Mouse (Mus musculus): Measurements from ENCODE around the gene Kif19a.
A peak's percentile ranks its signal among the peaks of the same experiment; 100 is the strongest.

The Kif19a gene

DNA sequence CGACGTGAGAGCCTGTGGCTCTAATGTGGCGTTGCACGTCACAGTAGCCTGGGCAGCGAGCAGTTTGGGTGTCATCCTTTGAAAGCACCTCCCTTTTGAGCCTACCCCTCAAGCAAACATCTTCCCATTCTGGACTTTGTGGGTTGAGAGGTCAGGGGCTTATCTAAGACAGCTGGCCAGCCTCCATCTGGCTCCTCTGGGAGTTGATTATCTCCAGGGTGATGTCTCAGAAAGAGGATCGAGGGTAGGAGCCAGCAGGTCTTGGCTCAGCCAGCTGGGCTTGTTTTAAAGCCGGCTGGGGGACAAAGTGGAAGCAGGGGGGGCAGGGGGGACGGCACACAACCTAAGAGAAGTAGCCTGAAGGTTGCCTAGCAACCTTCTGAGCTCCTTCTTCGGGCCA, 14.9 kb downstream of the Kif19a start:
- no peak for DNase-seq (ENCODE audit: low spot score in 2 of 2)

DNA sequence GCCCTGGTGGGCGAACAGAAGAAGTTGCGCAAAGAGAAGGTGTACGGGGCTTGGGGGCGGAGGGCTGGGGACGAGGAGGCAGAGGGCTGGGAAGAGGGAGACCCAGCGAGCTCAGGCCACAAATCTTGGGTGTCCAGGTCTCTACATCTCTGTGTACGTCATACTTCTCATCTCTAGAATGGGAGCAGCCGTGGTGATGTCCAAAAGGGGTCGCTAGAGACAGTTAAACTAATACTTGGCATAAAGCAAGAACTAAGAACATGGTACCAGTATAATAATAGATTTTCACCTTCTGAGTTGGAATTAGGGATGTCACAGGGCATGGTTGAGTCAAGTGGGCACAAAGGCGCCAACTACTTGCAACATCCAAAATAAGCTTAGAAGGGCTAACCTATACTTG, 20.7 kb downstream of the Kif19a start:
- no peak for DNase-seq (ENCODE audit: low spot score in 2 of 2)

DNA sequence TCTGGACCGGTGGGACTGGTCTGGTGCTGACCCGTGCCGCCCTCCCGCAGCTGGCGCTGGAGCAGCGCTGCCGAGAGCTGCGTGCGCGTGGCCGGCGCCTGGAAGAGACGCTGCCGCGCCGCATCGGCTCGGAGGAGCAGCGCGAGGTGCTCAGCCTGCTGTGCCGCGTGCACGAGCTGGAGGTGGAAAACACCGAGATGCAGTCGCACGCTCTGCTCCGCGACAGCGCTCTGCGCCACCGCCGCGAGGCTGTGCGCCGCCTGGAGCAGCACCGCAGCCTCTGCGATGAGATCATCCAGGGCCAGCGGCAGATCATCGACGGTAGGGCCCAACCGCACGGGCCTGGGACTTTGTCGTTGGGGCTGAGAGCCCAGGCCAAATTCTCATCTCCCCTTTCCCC, 21.1 kb downstream of the Kif19a start:
- no peak for DNase-seq (ENCODE audit: low spot score in 2 of 2)

DNA sequence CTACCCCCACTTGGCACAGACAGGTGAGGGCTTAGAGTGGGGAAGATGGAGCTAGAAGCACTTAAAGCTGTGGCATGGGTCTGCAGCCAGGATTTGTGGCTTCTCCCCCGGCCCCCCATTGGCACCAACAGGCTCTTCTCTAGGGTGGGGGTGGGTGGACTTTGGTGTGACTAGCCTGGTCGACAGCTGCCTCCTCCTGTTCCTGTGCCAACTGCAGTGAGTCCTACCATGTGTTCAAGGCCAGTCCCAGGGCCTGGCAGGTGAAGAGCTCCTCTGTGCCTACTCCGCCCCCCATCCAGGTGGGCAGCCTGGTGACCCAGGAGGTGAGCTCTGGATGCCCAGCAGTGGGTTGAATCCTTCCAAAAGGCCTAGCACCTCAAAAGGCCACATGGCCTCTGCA, 22.4 kb downstream of the Kif19a start:
- DNase-seq (ENCODE audit: low spot score in 2 of 2): no peak

DNA sequence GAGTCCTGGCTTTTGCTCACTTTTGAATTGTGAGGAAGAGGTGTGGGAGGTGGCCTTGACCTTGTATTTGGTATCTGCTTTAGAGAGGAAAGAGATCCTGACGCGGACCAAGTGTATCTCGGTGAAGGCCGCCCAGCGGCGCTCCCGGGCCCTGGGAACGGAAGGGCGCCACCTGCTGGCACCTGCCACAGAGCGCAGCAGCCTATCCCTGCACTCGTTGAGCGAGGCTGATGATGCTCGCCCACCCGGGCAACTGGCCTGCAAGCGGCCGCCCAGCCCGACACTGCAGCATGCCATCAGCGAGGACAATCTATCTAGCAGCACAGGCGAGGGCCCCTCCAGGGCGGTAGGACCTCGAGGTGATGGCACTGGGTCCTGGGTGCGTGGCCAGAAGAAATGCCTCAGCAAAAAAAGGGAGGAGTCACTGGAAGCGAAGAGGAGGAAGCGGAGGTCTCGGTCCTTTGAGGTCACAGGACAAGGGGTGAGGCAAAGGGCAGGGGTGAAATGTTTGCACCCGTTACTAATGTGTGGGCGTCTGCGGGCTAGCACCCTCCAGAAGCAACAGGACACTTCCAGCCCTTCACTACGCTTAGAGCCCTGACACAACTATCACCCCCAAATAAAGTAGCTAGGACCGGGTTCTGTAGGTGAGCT, 24.0 kb downstream of the Kif19a start:
- peak; percentile 62 to 85 for DNase-seq (ENCODE audit: low spot score in 2 of 2)

DNA sequence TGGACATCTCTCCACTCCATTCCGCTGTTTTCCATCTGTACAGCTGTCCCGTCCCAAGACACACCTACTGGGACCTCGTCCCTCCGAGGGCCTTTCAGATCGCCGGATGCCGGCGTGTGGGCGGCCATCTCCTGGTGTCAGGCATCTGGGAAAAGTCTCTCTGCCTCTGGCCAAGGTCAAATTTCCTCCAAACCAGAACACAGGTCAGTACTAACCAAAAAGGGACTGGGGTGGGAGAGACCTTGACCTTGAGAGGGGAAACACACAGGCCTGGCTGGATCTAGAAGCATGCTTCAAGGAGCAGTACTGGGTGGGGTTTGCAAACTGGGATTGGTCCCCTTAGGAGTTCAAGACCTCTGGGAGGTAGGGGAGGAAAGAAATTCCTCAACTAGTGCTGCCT, 24.5 kb downstream of the Kif19a start:
- no peak for DNase-seq (ENCODE audit: low spot score in 2 of 2)

DNA sequence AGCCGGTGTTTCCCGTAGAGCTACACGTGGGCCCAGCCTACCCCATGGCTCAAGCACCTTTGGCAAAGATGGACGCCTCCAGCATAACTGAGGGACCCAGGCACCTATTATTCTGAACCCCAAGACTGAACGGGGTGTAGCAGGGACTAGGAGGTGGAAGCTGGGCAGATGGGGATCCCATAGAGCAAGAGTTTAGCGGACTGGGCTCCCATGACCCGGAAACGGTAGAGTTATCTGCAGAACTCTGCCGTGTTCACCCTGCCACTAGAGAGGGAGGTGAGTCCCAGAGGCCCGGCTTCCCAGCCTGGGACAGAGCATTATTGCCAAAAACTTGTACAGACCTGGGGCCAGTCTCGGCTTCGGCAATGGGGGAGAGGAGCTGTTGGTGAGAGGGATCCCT, 25.0 kb downstream of the Kif19a start:
- DNase-seq (ENCODE audit: low spot score in 2 of 2): no peak

DNA sequence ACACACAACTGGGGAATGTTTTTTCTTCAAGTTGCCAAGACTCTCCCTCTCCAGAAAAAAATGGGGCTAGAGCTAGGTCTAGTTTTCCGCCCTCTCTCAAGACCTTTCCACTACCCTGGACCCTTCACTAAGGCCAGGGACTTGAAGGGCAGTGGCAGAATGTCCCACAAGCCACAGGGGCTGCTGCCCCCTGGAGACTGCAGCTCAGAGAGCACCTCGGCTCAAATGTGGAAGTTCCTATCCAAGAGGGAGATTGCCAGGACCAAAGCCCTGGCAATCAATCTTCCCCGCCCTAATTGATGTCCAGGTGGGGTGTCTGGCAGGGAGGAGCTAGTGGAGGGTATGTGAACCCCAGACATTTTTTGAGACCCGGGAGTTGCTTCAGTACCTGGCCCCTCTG, 25.7 kb downstream of the Kif19a start:
- DNase-seq (ENCODE audit: low spot score in 2 of 2): no peak

DNA sequence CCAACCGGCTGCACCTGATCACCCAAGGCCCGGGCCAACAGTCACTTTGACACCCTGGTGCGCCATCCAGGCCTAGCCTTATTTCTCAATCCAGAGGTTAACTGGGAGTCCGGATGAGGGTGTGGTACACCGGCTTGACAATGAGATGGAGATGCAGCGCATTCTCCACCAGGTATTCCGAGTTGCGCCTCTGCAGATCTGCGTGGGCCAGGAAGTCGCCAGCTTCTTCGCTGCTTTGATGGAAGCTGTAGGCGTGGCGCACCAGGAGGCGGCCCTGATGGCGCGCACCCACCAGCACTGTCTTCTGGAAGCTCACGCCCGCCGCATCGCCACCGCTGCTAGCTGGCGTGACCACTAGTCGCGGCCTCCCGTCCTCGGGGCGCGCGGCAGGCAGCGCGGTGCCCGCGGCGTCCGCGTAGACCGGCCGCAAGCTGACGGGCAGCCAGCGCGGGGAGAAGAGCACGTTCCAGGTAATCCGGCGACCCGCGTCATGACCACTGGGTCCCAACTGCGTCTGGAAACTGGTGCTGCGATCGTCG, 26.2 kb downstream of the Kif19a start:
- no peak for DNase-seq (ENCODE audit: low spot score in 2 of 2)

DNA sequence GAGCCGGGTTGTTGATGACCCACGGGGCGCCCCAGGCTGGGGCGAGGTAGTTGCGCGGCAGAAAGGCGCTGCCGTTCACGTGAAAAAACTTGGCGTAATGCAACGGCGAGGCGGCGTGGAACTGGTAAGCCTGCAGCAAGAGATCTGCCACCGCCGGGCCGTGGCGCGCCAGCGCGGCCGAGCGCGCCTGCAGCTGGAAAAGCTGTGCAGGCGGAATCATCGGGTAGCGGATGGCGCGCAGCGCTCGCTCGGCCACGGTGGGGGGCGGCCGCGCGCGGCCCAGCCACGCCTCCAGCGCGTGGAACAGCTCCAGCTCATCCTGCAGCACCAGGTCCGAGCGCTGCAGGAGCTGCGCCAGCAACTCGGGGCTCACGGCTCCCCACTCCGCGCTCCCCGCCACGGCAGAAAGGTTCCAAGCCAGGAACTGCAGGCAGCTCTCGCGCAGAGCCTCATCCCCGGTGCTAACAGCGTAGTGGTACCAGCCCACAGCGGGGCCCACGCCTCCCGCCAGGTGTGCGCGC, 26.8 kb downstream of the Kif19a start:
- DNase-seq (ENCODE audit: low spot score in 2 of 2): no peak

DNA sequence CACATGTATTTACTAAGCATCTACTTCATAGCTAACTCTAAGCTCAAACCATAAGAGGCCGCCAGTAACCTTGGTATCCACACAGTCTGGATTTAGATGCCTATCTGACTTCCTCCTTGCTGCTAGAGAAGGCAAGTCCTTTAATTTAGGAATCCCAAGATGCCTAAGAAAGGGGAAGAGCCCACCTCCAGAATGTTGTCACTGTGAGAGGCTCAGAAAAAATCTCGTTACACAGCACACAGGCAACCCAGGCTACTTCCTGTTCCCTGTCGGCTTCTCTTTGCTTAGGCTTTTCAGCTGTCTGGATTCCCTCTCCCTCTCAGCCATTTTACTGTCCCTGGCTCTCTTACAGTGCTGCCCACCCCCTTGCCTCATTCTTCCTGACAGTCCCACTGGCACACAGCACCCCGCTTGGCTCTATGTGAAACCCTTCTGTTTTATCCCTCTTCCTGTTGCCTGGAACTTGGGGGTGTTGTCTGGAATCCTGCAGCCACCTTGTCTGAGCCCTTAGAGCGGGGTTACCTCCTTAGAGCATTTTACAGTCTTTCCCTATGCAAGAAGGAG, 27.8 kb downstream of the Kif19a start:
- no peak for DNase-seq (ENCODE audit: low spot score in 2 of 2)

DNA sequence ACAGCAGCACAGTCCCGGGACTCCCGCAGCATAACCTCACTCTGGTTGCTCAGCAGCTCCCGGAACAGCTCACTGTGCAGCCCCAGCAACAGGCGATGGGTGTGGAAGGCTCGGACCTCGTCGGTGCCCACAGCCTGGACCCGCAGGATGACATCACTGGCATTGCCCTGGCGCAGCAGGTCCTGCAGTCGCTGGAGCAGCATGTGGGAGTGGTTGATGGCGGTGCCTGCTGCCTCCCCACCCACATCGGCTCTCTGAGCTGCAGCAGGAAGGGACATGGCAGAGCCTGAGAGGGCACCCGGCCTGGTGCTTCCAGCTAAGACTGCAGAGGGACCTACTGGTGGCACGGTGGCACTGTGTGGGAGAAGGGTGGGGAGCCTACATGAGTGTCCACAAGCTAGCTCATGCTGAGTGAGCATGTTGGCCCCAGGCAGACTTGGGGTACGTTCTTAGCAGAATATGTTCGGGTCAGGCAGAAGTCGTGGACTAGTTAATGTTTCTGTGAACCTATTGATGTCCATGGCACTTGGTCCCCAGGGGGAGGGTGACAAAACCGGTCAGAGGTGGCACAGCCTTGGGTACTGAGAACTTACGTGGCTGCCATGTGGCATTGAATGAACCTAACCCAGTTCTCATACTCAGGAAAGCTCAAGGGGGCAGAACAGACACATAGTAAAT, 28.8 kb downstream of the Kif19a start:
- no peak for DNase-seq (ENCODE audit: low spot score in 2 of 2)

DNA sequence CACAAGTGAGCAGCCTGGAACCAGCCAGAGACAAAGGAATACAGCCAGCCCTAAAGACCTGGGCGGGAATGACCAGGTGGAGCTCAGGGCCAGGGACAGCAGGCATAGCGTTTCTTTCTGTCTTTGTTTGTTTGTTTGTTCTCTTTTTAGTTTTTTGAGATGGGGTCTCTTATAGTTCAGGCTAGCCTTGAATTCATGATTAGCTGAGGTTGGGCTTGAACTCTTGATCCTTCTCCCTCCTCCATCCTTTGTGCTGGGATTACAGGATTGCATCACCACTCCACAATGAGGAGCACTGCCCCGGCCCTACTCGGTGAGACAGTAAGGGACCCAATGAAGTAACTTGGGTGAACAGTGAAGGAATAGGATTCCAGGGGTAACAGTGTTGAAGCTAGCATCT, 29.5 kb downstream of the Kif19a start:
- DNase-seq (ENCODE audit: low spot score in 2 of 2): no peak

DNA sequence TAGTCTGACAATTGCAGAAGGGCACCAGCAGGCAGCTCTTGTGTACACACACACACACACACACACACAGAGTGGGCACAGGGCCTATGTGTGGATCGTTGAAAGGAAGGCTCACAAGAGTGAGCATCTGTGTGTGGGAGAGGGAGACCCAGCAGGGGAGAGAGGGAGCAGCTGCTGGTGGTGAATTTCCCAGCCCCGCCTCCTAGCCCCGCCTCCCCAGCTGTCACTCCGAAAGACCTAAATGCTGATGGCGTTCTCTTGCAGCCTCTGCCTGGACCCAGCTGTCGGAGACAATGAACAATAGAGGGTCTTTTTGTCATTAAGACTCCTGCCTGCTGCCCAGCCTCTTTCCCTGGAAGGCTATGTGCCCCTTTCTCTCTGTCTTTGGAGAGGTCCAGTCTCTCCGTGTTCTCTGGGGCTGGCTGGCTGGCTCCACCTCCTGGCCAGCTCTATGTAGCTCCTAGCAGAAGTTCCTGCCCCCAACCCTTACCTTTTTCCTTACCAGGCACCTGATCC, 30.1 kb downstream of the Kif19a start:
- peak in 1 of 2 experiments; percentile 55 for DNase-seq (ENCODE audit: low spot score in 2 of 2)

DNA sequence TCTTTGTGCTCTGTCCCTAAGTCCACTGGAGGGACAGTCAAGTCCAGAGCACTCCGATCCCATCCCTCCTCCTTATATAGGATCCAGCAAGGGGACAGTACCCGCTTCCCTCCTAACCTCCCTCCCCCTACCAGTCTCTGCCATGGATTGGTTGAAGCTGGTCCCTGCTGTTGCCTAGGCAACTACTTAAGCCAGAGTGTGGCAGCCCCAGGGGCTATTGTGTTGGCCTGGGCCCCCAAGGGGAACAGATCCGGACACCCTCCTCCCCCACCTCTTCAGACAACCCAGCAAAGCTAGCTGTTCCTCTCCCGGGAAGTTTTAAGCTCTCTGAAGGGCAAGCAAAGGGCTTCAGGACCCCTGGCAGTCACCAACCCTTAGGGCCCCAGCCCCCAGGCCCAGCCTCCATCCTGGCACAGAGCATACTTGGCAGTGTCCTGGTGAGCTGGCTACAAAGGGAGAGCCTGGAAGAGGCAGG, 30.7 kb downstream of the Kif19a start, which contains the start of gene Btbd17:
Gene Btbd17 (minus strand): TSS at position 98 of the 475 bp plus-strand sequence.
- DNase-seq (ENCODE audit: low spot score in 2 of 2): no peak

DNA sequence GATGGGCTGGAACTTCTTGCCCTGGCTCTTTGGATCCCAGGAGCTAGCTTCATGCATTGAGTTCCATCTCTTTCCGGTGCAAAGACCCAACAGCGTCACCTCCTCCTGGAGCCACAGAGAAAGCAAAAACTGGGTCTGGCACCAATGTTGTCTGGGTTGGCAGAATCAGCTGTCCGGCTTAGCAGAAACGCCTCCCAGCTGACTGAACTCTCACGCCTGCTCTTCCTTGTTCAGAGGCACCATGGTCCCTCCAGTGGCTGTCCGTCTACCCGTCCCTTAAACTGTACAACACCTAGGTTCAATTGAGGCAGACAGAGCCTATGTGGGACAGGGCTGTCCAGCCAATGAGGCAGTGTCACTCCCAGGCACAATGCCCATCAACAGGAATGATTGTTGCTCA, 32.0 kb downstream of the Kif19a start:
- DNase-seq (ENCODE audit: low spot score in 2 of 2): no peak

DNA sequence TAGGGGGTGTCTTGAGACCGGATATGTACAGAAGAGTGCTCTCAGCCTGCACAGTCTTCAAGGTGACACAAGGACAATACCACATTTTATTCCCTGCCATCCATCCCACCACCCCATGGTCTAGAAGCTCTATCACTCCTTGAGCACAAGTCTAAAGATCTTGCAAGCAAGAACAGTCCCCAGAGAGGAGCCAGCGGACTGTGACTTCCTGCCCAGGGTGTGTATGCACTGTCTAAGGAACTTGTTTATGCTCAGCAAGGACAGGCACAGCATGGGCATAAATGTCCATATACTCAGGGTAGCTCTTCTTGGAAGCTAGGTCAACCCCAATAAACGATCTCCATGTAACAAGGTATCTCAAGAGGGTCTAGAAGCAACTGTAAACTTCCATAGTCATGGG, 32.8 kb downstream of the Kif19a start:
- DNase-seq (ENCODE audit: low spot score in 2 of 2): no peak

DNA sequence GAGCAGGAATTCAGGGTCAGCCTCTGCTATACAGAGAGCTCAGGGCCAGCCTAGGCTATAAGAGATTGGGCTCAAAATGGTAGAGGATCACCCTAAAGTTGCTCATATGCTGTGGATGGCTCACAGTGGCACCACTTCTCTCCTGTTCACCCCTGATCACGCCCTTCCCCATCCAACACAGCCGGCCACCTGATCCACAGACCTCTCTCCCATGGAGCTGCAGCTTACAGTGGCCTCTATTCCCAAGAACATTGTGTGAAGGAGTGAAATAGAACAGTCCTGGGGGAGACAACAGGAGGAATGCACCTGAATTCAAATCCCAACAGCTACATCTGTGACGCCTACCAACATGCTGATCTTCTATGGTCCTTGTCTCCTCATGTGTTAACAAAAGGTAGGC, 33.4 kb downstream of the Kif19a start, which contains the start of gene Gpr142:
Gene Gpr142 (plus strand): TSS at position 301 of the 400 bp plus-strand sequence.
- DNase-seq (ENCODE audit: low spot score in 2 of 2): no peak

DNA sequence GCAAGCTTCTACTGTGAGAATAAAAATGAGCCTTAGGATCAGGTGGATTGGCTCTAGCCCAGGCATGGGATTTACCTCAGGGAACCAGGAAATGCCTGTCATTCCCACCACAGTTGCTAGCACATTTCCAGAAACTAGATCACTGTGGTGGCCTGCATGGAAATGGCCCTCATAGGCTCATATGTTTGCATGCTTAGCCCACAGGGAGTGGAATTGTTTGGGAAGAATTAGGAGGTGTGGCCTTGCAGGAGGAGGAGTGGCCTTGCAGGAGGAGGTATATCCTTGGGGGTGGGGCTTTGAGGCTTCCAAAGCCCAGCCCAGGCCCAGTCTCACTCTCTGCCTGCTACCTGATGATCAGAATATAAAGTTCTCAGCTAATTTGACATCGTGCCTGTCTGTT, 36.7 kb downstream of the Kif19a start:
- no peak for DNase-seq (ENCODE audit: low spot score in 2 of 2)

DNA sequence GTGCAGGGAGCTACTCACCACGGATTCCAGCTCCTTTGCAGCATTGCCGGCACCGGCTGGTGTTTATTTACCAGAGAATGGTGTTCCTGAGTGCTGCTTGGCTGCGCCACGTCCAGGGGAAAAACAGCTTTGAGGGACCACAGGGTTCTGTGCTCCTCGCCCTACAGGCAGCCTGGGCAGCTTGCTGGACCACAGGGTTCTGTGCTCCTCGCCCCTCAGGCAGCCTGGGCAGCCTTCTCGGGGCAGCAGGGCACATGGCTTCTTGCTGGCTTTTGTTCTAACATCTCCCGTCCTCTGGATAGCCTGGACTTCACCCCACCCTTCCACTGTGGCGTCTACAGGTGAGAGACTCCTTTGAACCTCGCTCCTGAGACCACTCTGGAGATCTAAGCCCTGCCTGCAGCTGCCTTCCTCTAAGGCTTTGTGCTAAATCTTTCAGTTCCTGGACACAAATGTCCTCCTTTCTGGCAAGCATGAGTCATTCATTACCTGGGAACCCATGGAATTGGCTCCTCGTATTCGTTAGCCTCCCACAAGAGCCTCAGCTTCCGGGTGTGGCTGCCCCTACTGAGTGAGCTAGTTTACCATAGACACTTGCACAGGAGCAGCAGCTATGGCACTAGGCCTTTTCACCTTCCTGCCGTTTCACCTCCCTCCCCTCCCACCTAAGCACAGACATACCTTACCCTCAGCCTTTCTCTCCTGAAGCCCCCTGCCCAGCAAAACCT, 37.5 kb downstream of the Kif19a start:
- DNase-seq (ENCODE audit: low spot score in 2 of 2): no peak

DNA sequence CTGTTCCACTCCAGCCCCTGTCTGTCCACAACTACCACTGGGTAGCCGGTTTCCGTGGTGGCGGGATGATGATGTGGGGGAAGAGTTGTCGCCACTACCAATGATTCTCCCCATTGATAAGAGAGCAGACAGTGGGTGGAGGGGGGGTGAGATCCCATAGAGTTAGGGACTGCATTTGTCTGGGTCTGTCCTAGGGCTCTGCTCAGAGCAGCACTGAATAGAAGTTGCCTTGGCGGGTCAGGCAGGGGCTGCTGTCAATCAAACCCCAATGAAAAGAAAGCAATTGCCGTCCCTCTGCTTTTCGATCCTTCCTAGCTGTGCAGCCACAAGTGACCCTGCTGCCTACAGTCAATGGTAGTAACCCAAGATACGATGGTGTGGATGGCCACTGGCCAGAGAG, 38.8 kb downstream of the Kif19a start:
- DNase-seq (ENCODE audit: low spot score in 2 of 2): no peak

DNA sequence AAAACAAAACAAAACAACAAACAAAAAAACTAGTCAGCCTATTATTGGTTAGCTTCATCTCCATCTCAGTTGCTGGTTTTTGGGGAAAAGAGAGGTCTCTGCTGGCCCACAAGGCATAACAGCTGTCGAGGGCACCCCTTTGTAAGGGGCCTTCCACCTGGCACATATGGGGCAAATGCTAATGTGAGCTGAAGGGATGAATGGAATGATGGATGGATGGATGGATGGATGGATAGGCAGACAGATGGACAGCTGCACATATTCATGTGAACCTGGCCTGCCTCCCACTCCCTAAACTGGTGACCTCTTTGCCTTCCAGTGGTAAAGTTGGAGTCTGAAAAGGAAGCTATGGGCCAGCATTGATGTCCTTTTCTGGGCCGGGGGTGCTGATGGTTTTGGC, 41.8 kb downstream of the Kif19a start:
- DNase-seq (ENCODE audit: low spot score in 2 of 2): no peak
